In genomic region chr5:117108292-117108691, GRCm38 (mm10) we compare ENCODE assay signal across 22 mouse cellular contexts.
"Had no signal": no experiment of that assay in that cellular context is flagged by ENCODE, and none has a peak within 500 bp of the region (broad histone marks: within the 10 kb centered on the region; RNA-seq: fewer than 3 reads in every experiment).

No protein-coding gene starts in this region.

- H3K27ac ChIP-seq: liver, embryonic 12.5 days; liver, embryonic 15.5 days; macrophage; midbrain, embryonic 13.5 days; midbrain, embryonic 15.5 days; neural tube, embryonic 12.5 days had no signal

- DNase-seq: liver; liver, postnatal 0 days; lung, embryonic 14.5 days; lung, postnatal 14 days; lung, postnatal 36 days; retina, postnatal 1 day; right cerebral cortex, adult 18-20 months; right cerebral cortex, postnatal 25 days; right cerebral cortex, postnatal 4 days; spleen, adult 18-20 months; thymus, adult 18-20 months; thymus, postnatal 14 days; thymus, postnatal 36 days had no signal

- H3K4me1 ChIP-seq: liver, embryonic 12.5 days; liver, embryonic 15.5 days; midbrain, embryonic 13.5 days; midbrain, embryonic 15.5 days; neural tube, embryonic 12.5 days had no signal

- H3K9ac ChIP-seq: liver, embryonic 12.5 days; liver, embryonic 15.5 days; liver, postnatal 0 days; lung, embryonic 14.5 days; midbrain, embryonic 13.5 days; midbrain, embryonic 15.5 days; neural tube, embryonic 12.5 days had no signal

- H3K27me3 ChIP-seq: liver, embryonic 12.5 days; liver, embryonic 15.5 days; megakaryocyte, embryonic 14.5 days; midbrain, embryonic 13.5 days; midbrain, embryonic 15.5 days; neural tube, embryonic 12.5 days had no signal

- H3K9me3 ChIP-seq: liver, embryonic 12.5 days; liver, embryonic 15.5 days; megakaryocyte, embryonic 14.5 days; midbrain, embryonic 13.5 days; midbrain, embryonic 15.5 days; neural tube, embryonic 12.5 days had no signal

- ATAC-seq: liver, embryonic 12.5 days; liver, postnatal 0 days; lung, postnatal 0 days; midbrain, embryonic 13.5 days; midbrain, embryonic 15.5 days had no signal

- H3K4me2 ChIP-seq: liver, embryonic 12.5 days; liver, embryonic 15.5 days; lung, embryonic 14.5 days; midbrain, embryonic 11.5 days; midbrain, embryonic 13.5 days; midbrain, embryonic 15.5 days; neural tube, embryonic 12.5 days had no signal

- H3K4me3 ChIP-seq: liver, embryonic 12.5 days; liver, embryonic 15.5 days; megakaryocyte, embryonic 14.5 days; midbrain, embryonic 13.5 days; midbrain, embryonic 15.5 days; neural tube, embryonic 12.5 days had no signal
